Mouse (Mus musculus) heart, embryonic 16.5 days (tissue): Measurements from ENCODE around the gene Knop1. TPM values are rescaled to one million over a fixed set of nuclear protein-coding genes. Genes with fewer than 3 reads are reported as not detected.
A peak's percentile ranks its signal among the peaks of the same experiment; 100 is the strongest.

Experiments
- ATAC-seq: fragments of 200-750 bp; cut with Nextera tagmentation; replicated peaks from 2 replicates; pipeline ENCODE4 v1.8.0; 2017; ENCODE audit warnings: moderate number of reproducible peaks; ENCODE audit not compliant: insufficient read depth, low FRiP score; ENCODE audit errors: extremely low read depth
- H3K27ac ChIP-seq: fragments of 300-500 bp; sonication (generic); 2 replicates; pipeline ENCODE4 v1.5.1; 2014; ENCODE audit warnings: mild to moderate bottlenecking, low read length, control low read depth, moderate library complexity
- H3K27me3 ChIP-seq: fragments of 300-500 bp; sonication (generic); 2 replicates; pipeline ENCODE4 v1.6.1; 2014; ENCODE audit warnings: low read length, mixed read lengths; ENCODE audit not compliant: control insufficient read depth, insufficient read depth
- H3K36me3 ChIP-seq: fragments of 300-500 bp; sonication (generic); 2 replicates; pipeline ENCODE4 v1.6.1; 2014; ENCODE audit not compliant: control insufficient read depth, insufficient read depth
- H3K4me1 ChIP-seq: fragments of 300-500 bp; sonication (generic); 2 replicates; pipeline ENCODE4 v1.6.1; 2014; ENCODE audit warnings: low read length, mixed read lengths; ENCODE audit not compliant: control insufficient read depth, insufficient read depth
- H3K4me2 ChIP-seq: fragments of 300-500 bp; sonication (generic); 2 replicates; pipeline ENCODE4 v1.6.1; 2014; ENCODE audit warnings: low read depth, mild to moderate bottlenecking, control low read depth, low read length
- H3K4me3 ChIP-seq: fragments of 300-500 bp; sonication (generic); 2 replicates; pipeline ENCODE4 v1.5.1; 2014; ENCODE audit warnings: mild to moderate bottlenecking, control low read depth, low read length
- H3K9ac ChIP-seq: fragments of 300-500 bp; sonication (generic); 2 replicates; pipeline ENCODE4 v1.6.1; 2014; ENCODE audit warnings: low read length, control low read depth
- H3K9me3 ChIP-seq: fragments of 300-500 bp; sonication (generic); replicated peaks from 2 replicates; pipeline ENCODE4 v1.6.1; 2016; ENCODE audit warnings: low read length; ENCODE audit not compliant: control insufficient read depth
- WGBS: fragments of 180-500 bp; shearing (Covaris S2); extraction: QIAGEN DNeasy Blood & Tissue Kit; methylation state at CpG from one replicate; pipeline ENCODE4 v1.1.7; 2014; 5-methylcytosine and 5-hydroxymethylcytosine counted together
- polyA plus RNA-seq: library from polyadenylated mRNA; unstranded; fragments of >200 nt; fragmentation: Nextera tagmentation; extraction: Ambion mirVana; gene quantifications from 2 replicates; pipeline ENCODE4 v1.2.1, GENCODE M21; 2015

Gene Knop1
- polyA plus RNA-seq, 1 experiment from 2014 or later, result 42.8 TPM

DNA sequence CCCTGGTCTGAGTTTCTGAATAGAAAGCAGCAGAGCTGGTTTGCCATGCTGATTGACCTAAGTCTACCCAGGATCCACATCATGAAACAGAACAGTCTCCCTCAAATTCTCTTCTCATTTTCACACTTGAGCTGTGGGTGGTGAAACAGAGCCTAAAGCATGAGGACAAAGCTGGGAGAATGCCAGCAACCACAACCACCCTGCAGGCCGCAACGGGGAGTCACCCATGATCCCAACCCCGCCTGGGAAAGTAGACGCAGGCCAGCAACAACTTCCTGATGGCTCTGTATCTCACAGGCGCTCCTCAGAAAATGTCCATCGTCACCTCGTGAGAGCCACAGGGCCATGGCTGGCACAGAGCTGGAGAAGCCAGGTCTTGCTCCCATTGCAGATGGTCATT, 4.5 kb downstream of the Knop1 start:
- H3K36me3 ChIP-seq, result peaks cover 33% of the 10 kb centered on the region
- H3K4me3 ChIP-seq, result no peak overlapping the region
- H3K4me2 ChIP-seq, result no peak overlapping the region
- H3K4me1 ChIP-seq, result peaks cover 54% of the 10 kb centered on the region
- 70% methylated on average over 7 of the region's 7 CpGs for WGBS
- no peak overlapping the region for H3K9ac ChIP-seq
- no peaks in the 10 kb centered on the region for H3K9me3 ChIP-seq
- no peaks in the 10 kb centered on the region for H3K27me3 ChIP-seq
- no peak for ATAC-seq
- 0 out of 2 replicates have a peak overlapping the region, but pooled peaks have one; percentile 5 for H3K27ac ChIP-seq

- Histone ChIP-seq H3K27me3 (no peaks in the 10 kb centered on the region), H3K9ac (0 out of 2 replicates have a peak overlapping the region, but pooled peaks have one; percentile 31), H3K9me3 (no peaks in the 10 kb centered on the region), H3K27ac (0 out of 2 replicates have a peak overlapping the region, but pooled peaks have one; percentile 28), H3K4me3 (no peak overlapping the region), H3K4me1 (peaks cover 49% of the 10 kb centered on the region), H3K36me3 (peaks cover 39% of the 10 kb centered on the region), H3K4me2 (no peak overlapping the region)
- WGBS, result 56% methylated on average over 9 of the region's 9 CpGs
- peak; percentile 16; the same call in 1 of the 2 replicates for ATAC-seq
Observed at GRCm38 (mm10) chr7:118850676-118851290, 5.3 kb downstream of the Knop1 start.

DNA sequence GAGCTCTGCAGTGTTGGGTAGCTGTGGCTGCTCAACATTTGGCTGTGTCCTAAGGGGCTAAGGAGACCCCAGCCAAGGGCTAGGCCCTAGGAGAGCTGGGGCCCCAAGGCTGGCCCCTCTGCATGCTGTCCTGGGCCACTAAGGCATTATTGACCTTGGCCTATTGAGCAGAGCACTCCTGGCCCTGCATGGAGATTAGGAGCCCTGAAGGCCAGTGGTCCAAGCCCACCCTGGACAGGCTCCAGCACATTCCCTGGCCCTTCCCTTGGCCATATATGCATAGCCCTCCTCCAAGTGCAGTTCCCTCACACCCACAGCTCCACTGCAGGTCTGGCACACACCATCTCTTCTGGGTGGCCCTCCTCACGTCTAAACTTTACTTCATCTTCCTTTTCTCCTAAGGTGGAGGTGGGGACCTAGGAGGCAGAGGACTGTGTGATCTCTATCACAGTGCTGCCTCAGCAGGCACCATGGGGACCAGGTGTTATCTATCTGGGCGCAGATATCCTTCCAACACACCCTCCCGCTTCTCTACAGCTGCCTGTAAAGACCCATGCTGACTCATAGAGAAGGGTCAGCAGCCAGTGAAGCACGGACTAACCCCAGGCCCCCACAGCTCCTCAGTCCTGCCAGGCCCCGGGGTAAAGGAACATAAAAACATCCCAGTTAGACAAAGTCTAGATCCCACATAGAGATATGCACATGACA, 6.4 kb downstream of the Knop1 start:
- ATAC-seq, result no peak
- Histone ChIP-seq H3K36me3 (peaks cover 50% of the 10 kb centered on the region), H3K4me2 (no peak overlapping the region), H3K4me3 (no peak overlapping the region), H3K9ac (no peak overlapping the region), H3K4me1 (peaks cover 48% of the 10 kb centered on the region), H3K27me3 (no peaks in the 10 kb centered on the region), H3K9me3 (no peaks in the 10 kb centered on the region), H3K27ac (peak overlapping the region; percentile 91)
- 67% methylated on average over 5 of the region's 5 CpGs for whole genome bisulfite sequencing

- H3K36me3 ChIP-seq, result peaks cover 59% of the 10 kb centered on the region
- 34% methylated on average over 10 of the region's 10 CpGs for WGBS
- H3K9ac ChIP-seq, result 0 out of 2 replicates have a peak overlapping the region, but pooled peaks have one; percentile 33
Observed at GRCm38 (mm10) chr7:118848796-118849195, 7.3 kb downstream of the Knop1 start.

DNA sequence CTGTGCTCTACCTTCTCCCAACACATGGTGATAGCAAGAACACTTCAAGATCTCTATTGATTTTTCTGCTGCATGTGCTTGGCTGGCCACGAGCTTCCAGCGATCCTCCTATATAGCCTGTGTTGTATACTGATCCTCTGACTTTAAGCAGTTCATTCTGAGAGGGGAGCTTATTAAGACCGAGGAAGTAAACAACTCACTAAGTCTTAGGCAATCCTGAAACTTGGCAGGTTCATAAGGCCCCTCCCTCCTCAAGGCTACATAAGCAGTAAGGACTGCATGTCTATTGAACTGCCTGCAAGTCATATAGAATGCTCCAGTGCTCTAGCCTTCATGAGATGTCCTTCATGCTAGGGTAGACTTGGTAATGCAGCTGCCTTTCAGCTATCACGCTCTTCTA, 9.7 kb downstream of the Knop1 start:
- no peak overlapping the region for H3K27ac ChIP-seq
- H3K36me3 ChIP-seq, result peaks cover 59% of the 10 kb centered on the region
- no peak overlapping the region for H3K4me2 ChIP-seq
- H3K4me3 ChIP-seq, result no peak overlapping the region
- H3K9me3 ChIP-seq, result no peaks in the 10 kb centered on the region
- H3K4me1 ChIP-seq, result peaks cover 34% of the 10 kb centered on the region
- no peak overlapping the region for H3K9ac ChIP-seq
- WGBS, result 91% methylated on average over 4 of the region's 4 CpGs
- H3K27me3 ChIP-seq, result no peaks in the 10 kb centered on the region
- no peak for ATAC-seq

More at GRCm38 (mm10) chr7:118848796-118849195, 7.3 kb downstream of the Knop1 start:
- Histone ChIP-seq H3K4me1 (peaks cover 43% of the 10 kb centered on the region), H3K4me3 (no peak overlapping the region), H3K4me2 (no peak overlapping the region), H3K9me3 (no peaks in the 10 kb centered on the region), H3K27ac (peak overlapping the region; percentile 91), H3K27me3 (no peaks in the 10 kb centered on the region)
- ATAC-seq, result peak; percentile 64

DNA sequence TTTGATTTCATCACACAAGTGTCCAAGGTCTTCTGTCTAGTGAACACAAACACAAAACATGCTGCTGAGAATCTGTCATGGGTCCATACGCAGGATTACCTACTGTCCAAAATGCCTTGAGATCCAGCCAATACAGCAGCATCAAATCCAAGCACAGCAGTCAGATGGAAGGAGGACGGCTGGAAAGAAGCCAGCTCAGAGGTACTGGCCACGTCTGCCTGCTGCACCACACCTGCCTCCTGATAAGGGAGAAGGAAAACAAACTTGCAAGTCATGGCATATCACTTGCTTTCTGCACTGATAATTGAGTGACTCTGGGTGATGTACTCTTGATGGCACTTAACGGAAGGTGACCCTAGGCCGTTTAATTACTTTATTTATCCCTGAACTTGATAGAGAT, 10.9 kb downstream of the Knop1 start:
- no peaks in the 10 kb centered on the region for H3K9me3 ChIP-seq
- WGBS, result 45% methylated on average over 5 of the region's 5 CpGs
- no peak overlapping the region for H3K9ac ChIP-seq
- no peaks in the 10 kb centered on the region for H3K27me3 ChIP-seq
- H3K4me1 ChIP-seq, result peaks cover 27% of the 10 kb centered on the region
- no peak for ATAC-seq
- H3K4me2 ChIP-seq, result no peak overlapping the region
- H3K36me3 ChIP-seq, result peaks cover 59% of the 10 kb centered on the region
- H3K27ac ChIP-seq, result no peak overlapping the region
- no peak overlapping the region for H3K4me3 ChIP-seq

GRCm38 (mm10) chr7:118842938-118843337, 13.1 kb downstream of the Knop1 start:
- Histone ChIP-seq H3K4me2 (no peak overlapping the region), H3K27ac (no peak overlapping the region), H3K36me3 (peaks cover 62% of the 10 kb centered on the region), H3K4me3 (no peak overlapping the region), H3K27me3 (no peaks in the 10 kb centered on the region), H3K4me1 (peaks cover 5% of the 10 kb centered on the region), H3K9ac (no peak overlapping the region), H3K9me3 (no peaks in the 10 kb centered on the region)
- WGBS, result 67% methylated on average over 4 of the region's 4 CpGs
- ATAC-seq, result no peak

DNA sequence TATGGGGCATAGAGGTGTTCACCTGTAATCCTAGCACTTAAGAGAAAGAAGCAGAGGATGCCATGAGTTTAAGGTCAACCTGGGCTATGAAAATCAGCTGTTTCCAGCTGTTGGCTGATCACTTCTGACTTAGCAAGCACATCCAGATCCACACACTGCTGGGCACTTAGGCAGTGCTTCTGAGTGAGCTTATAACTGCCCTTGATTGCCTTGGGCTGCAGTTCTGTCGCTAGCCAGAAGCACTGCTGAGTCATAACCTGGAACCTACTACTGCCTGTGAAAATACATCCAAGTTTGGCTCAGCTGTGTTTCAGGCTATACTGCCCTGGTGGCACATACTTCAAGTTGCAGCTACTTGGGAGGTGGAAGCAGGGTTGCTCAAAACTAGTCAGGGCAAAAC, 14.3 kb downstream of the Knop1 start:
- Histone ChIP-seq H3K4me2 (no peak overlapping the region), H3K9ac (no peak overlapping the region), H3K27me3 (no peaks in the 10 kb centered on the region), H3K9me3 (no peaks in the 10 kb centered on the region), H3K4me1 (peaks cover 4% of the 10 kb centered on the region; the same call in 1 of the 2 replicates), H3K4me3 (no peak overlapping the region), H3K36me3 (peaks cover 56% of the 10 kb centered on the region), H3K27ac (no peak overlapping the region)
- no peak for ATAC-seq
- WGBS, result 44% methylated on average over 1 of the region's 1 CpGs
